Mouse (Mus musculus) gastrocnemius, postnatal 14 days (tissue): ENCODE data around the gene Cav3. TPM values are rescaled to one million over a fixed set of nuclear protein-coding genes. Genes with fewer than 3 reads are reported as not detected.

ENCODE experiments used
- DNase-seq: peaks from one replicate; pipeline ENCODE4 v3.0.0; 2021; ENCODE audit warnings: mixed read lengths
- intact Hi-C: fragments of 180-260 bp; cut with DNase I; formaldehyde crosslinking; loops from one replicate; pipeline ENCODE4 v1.15.1; 2025; ENCODE audit warnings: low total_unique reads
- long read RNA-seq, 2 experiments: library from polyadenylated mRNA; stranded (forward); transcript quantifications; one replicate each; pipeline ENCODE4 v2.0.0; 2021
- total RNA-seq, 2 experiments: library from RNA; stranded (reverse); gene quantifications; 2 replicates each; pipeline ENCODE4 v1.2.3; 2021

Gene Cav3
- total RNA-seq: 100 to 1,000 TPM; 112 to 130 TPM
- long read RNA-seq, experiment 1, transcript Cav3-201 (2 exons, 1,157 nt): major isoform, 122 of 126 reads
- long read RNA-seq, experiment 1, partial matches to known transcripts: 4 of 126 reads
- long read RNA-seq, experiment 1, other reads (novel, unspliced or antisense): 0 of 126 reads
- long read RNA-seq, experiment 2, transcript Cav3-201 (2 exons, 1,157 nt): major isoform, 97 of 100 reads
- long read RNA-seq, experiment 2, partial matches to known transcripts: 3 of 100 reads
- long read RNA-seq, experiment 2, other reads (novel, unspliced or antisense): 0 of 100 reads

DNA sequence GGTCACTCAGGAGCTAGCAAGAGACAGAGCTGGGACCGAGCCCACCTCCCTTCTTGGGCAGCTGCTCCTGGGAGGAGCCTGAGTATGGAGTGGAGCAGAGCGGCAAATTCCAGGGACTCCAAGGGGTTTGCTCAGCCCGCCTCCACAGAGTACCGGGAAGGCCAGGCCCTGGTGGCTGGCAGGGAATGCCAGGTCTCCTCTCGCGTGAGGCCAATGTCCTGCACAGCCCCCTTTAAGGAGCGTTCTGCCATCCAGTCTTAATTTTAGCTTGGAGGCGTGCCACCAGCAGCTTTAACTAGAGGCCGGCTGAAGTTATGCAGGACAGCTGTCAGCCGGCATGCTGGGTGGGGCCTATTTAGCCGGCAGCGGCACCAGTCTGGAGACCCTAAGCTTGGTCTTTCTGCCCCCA is at the start of gene Cav3:
TSS of gene Cav3 (plus strand) at position 165 of the 409 bp plus-strand sequence.
- DNase-seq: peak; percentile 76
- intact Hi-C loops: no loop called here

DNA sequence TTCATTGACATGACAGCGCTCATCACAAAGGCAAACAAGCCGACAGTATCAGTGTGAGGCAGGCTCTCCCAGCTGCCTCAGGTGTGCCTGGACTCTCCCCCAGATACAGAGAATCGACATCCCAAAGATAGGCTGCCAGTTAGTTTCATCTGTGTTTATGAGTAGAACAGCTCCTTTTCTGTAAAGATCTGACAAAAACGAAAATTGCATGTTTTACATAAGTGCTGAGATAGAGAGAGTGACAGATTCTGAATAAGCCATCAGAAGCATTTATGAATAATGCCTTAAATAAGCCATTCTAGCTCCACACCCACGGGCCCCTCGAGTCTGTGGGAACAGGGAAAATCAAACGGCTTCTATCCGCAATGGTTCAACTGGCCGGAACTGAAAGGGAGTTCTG is 40.0 kb upstream of the Cav3 start:
- intact Hi-C loops: no loop called here
- no peak for DNase-seq

DNA sequence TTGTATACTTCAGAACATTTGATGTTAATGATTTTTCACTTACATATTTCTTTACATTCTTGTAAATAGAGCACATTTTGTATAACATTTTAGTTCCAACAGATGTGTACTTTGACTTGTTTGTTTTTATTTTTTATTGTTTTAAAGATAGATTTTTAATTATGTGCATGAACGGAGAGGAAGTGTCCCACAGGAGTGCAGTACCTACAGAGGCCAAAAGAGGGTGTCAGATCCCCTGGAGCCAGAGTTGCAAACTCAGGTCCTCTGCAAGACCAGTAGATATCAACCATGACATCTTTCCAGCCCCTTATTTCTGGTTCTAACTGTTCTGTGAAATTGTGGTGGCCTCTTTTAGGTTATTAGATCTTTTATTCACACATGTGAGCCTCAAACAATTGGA is 38.4 kb upstream of the Cav3 start:
- DNase-seq: no peak
- intact Hi-C loops: no loop called here

DNA sequence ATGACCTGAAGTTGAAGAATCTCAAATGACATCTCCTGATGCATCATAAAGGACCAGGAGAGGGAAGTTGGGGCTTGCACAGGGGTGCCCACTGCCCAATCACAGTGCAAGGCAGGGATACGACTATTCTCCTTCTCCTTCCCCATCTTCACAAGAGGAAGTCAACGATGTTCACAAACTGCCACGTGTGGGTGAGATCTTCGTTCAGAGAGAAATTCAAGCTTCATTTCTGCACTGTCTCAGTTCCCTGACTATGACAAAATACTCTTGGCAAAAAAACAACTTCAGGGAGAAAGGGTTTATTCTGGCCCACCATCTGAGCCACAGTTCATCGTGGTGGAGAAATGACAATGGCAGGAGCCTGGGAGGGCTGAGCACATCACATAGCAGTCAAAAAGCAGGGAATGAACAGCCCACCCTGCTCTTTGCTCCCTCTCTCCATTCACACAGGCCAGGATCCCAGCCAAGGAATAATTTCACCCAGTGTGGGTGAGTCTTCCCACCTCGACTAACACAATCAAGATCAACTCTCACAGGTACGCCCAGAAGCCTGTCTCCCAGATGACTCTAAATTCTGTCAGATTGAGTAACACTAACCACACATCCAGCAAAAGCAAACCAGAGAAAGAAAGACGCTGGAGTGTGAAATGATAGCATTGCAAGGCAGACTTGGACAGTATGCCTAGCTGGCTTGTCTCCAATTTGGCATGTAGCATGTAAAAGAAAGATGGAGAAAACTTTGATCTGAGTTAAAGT is 35.4 kb upstream of the Cav3 start:
- DNase-seq: peak; percentile 26
- intact Hi-C loops: no loop called here

DNA sequence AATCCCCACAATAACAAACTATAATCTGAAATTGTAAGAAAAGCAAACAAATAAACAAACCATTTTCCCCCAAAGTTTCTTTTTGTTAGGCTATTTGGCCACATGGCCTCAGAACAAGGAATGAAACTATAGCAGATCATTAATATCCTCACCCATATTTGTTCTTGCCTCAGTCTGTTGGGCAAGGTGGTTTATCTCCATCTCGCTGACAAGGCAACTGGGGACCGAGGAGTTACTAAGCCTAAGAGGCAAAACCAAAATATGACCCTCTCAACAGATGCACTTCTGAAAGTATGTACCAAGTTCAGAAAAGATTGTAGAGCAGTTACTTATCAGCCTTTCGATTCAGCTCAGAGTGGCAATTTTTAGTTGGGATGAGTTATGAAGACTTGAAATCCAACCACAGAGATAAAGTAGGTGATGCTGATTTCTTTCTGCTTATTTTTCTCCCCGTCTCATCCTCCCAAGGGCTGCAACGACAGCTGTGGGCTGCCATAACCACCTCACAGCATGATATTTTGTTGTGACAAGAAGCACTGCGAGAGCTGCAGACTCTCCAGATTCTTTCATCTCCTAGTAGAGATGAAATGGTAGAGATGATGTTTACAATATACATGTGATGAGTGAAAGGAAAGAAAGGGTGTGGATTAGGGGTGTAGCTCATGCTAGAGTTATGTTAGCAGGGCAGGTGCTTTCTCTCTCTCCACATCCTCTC is 33.1 kb upstream of the Cav3 start:
- intact Hi-C loops: no loop called here
- no peak for DNase-seq

DNA sequence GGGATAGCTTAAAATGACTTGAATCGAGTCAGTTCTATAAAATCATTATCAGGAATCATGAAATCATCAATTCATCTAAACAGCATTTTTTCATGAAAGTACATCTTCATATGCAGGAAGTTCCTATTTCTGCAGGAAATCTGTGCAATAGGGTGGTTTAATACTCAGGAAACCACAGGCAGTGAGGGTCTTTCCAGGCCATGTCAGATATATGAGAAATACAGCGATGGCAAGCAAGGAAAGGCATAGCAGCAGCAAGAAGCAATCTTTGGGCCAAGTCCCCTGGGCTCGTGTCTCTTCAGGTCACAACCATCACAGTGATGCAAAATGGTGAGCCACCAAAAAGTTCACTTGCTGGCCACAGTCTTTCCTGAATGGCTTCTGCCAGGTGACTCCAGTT is 13.6 kb upstream of the Cav3 start:
- no peak for DNase-seq
- intact Hi-C loops: no loop called here

DNA sequence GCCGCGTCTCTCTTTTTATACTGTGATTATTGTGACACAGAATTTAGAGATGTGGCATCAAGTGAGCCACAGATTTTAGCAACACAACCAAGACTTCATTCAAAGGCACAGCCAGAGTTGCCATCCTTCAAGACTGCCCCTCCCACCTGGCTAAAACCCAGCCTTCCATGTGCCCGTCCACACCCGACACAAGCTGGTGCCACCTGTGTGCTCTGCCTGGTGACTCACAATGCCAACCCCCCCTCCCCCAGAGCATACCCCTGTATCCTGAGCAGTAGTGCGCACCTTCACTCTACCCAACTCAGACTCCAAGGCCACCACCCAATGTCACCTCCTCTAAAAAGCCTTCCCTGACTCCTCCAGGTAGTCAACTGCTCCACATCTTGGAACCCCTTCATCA is 2.2 kb downstream of the Cav3 start:
- DNase-seq: no peak
- intact Hi-C loops: no loop called here

DNA sequence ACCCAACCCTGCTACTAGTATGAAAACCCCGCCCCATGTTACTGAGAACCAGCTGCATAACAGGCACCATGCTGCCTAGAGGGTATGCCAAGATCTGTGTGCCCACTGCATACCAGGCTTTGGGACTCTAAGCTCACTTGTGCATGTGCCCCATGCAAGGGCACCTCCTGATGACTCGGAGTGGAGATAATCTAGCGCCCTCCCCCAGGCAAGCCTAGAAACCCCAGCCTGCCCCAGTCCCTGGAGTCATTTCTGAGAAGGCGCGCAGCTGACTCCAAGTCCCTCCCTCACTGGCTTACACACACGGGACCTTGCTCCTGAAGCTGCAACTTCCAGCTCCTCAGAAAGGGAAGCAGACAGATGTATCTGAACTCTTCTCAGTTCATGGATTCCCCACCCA is 4.0 kb downstream of the Cav3 start:
- peak; percentile 29 for DNase-seq

DNA sequence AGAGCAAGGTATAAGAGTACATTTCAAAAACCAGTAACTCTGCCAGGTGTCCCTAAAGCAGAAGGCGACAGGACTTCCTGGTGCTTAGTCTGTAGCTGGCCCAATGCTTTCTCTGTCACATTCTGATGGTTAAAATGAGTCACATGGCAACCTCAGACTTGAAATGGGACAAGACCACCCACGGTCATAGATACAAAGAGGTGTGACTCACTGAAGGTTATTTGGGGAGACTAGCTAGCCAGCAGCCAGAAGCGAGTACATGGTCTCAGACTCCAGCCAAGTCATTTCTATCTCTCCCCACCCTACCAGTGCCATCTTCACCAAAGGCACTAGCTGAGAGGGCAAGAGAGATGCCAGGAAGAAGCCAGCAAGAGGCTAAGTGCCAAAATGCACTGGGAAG is 6.1 kb downstream of the Cav3 start:
- no peak for DNase-seq
- intact Hi-C loops: no loop called here

More for the DNA sequence above, 4.0 kb downstream of the Cav3 start:
- intact Hi-C loops: no loop called here

DNA sequence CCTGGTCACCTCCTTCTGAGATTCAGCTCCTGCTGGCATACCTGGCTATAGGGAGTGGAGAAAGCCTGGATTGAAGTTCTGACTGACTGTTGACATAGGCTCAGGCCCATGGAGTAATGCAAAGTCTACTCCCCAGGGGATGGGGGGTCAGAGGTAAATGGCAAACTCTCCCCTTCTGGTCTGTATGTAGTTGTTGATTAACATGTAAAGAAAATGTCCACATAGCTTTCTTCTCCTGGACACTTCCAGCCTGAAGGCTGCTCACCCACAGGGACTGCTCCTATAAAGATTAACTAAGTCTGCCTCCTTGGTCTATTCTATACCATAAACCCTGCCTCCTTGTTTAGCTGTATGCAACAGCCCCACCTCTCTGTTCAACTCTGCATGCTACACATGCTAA is 6.7 kb downstream of the Cav3 start:
- intact Hi-C loops: no loop called here
- DNase-seq: no peak

DNA sequence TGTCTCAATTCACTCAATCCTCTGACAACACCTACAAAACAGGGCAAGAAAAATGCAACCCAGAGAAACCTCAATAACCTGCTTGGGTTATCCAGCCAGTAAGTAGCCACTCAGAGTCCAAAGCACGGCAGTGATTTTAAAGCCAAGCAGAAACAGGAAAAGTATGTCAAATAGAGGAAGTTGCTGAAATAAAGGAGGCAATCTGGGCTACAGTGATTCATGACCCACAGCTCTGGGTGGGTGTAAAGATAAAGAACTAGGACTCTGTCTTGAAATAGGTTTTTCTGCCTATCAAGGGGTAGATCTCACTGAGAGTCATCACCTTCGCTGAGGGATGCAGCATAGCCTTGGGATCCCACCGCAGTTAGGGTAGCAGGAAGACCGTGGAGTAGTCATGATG is 12.3 kb downstream of the Cav3 start:
- intact Hi-C loops: no loop called here
- DNase-seq: no peak

DNA sequence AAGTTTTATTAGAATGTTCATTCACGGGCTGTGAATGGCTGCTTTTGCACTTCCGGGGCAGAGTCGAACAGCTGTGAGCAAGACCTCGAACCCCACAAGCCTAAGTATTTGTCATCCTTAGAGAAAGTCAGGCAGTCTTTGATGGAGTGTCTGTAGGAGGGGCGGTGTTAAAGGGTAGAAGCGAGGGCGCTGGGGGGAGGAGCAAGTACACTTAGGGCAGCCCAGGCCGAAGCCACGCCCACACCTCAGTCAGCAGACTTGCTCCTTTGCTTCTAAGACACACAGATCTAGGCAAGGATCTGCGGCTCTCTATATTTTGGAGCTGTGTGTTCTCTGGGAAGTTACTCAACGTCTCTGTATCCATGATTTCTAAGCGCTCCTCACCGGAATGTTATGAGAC is 20.6 kb downstream of the Cav3 start:
- DNase-seq: no peak
- intact Hi-C loops: loop anchor here (5.0 kb wide), 1 partner anchor 278 kb away; no protein-coding TSS in a partner anchor

DNA sequence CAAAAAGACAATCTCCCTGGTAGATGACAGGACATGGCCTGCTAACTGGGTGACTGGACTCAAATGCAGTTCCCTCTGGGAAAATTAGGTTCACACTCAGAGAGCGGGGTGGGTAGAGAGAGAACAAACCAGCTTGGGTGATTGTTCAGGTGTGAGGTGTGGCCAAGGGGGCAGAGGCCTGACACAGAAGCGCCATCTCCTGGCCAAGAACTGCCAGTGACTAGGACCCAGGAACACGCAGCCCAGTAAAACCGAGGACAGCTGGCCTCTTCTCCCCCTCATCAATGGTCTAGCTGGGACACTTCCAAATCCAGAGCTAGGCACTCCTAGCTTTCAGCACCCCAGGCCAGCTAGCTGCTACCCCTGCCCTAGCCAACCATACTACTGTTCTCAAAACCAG is 25.0 kb downstream of the Cav3 start:
- no peak for DNase-seq
- intact Hi-C loops: loop anchor here (2.0 to 5.0 kb wide), 2 partner anchors 78 to 282 kb away; no protein-coding TSS in a partner anchor

DNA sequence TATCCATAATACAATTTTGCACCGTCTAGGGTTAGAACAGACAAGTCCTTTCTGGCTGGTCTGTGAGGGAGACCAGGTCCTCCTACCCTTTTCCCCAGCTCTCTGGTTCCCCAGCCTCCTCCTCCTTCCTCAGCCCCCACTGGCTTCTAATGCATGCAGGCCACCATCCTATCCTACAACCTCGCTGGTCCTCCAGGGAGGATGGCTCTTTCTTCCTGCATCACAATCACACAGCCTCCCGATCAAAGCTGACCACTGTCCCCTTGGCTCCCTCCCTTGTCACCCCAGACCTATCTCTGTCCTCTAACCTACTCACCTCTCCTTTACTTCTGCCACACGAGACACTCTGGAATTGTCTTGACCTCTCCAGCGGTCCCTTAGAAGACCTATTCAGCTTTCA is 28.7 kb downstream of the Cav3 start:
- intact Hi-C loops: no loop called here
- DNase-seq: no peak

DNA sequence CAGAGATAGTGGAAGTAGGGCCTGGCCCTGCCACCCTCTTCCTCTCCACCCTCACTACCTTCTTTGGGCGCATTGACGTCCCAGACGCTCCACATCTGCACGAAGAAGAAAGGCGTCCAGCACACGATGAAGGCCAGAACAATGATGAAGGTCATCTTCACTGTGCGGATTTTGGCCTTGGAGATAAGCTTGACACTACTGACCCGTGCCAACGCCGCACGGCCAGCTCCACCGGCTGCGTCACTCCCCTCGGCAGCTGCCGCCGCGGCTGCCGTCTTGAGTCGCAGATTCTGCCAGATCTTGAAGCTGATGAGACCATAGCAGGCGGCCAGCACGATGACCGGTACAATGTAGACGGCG is 29.5 kb downstream of the Cav3 start:
- no peak for DNase-seq
- intact Hi-C loops: no loop called here

DNA sequence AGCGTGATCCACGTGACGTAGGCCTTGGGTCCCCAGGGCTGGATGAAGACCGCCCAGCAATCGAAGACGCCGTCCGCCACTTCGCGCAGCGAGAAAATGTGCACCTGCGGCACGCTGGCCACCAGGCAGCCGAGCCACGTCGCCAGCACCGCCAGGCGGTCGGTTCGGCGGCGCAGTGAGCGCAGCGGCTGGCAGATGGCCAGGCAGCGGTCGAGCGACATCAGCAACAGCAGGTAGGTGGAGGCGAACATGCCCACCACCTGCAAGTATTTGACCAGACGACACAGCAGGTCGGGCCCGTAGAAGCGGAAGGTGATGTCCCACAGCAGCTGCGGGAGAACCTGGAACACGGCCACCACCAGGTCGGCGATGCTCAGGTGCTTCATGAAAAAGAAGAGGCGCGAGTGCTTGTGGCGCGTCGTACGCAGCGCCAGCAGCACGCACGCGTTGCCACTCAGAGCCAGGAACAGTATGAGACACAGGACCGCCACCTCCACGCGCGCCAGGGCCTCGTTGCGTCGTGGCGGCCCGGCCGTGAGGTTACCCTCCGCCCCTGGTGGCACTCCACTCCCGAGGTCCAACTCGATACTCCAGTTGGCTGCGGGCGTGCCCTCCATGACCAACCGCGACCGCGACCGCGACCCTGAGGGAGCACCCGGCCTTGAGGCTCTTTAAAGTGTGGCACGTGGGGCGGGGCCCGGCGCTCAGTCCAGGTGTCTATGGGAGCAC is 30.0 kb downstream of the Cav3 start:
- intact Hi-C loops: no loop called here
- DNase-seq: peak; percentile 15

DNA sequence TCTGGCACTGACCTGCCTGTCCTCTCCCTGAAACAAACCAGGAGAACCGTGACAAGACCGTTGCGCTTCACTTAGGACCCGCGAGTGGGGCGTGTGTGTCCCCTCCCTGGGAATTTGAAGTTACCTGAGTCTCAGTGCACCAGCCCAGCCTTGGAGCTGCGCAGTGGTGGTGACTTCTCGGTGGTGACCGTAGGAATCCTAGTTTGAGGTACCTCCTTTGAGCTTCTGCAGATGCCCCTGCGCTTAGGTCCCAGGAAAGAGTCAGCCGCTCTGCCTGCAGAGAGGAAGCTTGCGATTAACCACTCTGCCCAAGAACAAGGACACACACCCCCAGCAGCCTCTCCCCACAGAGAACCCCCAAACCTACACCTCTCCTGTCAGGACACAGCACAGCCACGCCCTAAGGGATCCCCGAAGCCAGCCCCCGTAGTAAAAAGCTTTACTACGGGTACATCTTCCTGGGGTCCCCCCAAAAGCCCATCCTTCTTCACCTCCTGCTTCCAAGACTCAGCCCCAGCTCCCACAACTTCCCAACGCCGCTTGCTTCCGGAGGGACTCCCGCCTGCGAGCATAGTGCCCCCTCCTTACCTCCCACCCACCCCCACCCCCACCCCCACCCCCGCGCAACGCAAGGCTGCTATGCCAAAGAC is 30.7 kb downstream of the Cav3 start, which contains the start of gene Oxtr:
TSS of gene Oxtr (minus strand) at position 34 of the 650 bp plus-strand sequence.
- intact Hi-C loops: no loop called here
- no peak for DNase-seq

DNA sequence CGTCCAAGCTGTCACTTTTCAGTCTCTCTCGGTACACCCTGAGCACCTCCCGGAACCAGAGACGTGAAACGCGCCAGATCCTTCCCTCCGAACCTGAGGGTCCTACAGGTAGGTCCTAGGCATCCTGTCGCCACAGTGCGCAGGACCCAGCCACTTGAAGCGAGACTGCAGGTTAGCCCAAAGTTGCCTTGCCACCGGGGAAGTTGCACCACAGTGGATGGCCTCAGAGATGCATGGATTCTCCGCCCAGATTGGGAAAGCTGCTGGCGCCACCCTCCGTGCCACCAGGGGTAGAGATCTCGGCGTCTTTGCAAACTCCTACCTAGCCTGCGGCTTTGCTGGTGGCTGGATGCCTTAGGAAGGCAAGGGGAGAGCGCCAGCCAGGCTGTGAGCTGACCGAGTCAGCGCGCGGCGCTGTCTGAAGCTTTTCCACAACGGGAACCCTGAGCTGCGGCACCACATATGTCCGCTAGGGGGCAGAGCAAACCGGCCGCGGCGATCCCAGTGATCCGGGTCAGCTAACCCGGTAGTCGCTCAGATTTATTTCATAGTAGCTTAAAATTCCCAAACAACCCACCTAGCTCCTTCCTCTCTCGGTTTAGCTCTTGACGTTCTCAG is 31.4 kb downstream of the Cav3 start:
- intact Hi-C loops: no loop called here
- peak; percentile 84 for DNase-seq

DNA sequence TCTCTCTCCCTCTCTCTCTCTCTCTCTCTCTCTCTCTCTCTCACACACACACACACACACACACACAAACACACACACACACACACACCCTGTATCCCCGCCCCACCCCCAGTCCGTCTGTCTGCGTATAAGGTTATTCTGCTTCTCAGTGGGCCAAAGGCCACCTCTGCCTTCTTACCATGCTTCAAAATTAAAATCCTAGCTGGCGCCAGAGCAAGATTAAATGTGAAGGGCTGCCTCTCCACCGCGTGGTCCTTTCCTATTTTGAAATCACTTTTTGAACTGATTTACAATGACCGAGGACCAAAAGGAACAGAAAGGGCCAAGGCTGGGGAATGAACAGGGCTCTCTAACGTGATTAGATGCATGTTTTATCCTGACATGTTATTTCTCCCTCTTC is 32.2 kb downstream of the Cav3 start:
- no peak for DNase-seq
- intact Hi-C loops: no loop called here
